Mouse (Mus musculus) layer of hippocampus, adult 9-10 months (tissue): ENCODE measurements at regions not wholly inside any gene's neighbourhood (a gene's known extent, or its start where the extent isn't known, plus 50 kb on each side); places are given as distances from the start of the nearest gene placed in this dataset.

Source experiments
- DNase-seq: peaks from one replicate; pipeline ENCODE4 v3.0.0; 2022; ENCODE audit warnings: low spot score

DNA sequence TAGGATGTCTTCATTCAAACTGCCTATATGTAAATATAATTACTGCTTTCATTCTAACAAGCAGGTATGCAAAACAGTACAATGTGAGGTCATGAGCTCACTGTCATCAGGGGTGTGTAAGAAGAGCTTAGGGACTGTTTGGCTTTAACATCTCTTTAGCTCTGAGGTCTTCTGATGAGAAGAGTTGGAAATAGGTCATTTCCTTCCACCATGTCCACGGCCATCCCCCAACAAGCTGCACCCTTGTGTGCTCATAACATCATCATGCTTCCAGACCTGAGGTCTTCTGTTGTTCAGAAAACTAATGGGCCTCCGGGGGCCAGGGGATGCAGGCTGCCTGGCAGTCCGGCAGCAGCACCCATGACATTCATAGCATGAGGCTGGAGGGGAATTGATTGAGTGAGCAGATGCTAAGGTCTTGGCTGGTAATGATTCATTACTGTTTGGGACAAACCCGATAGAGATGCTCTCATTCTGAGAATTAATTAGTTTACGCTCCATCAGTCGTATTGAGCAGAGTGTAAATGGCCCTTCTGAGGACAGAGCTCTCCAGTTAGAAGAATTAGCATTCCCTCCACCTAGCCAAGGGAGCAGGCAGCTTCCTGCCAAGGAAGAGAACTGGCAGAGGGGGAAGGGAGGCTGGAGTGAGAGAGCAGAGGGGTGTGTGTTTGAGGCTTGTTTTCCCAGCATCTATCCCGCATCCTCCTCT is 64.0 kb downstream of the Rps24 start:
- no peak for DNase-seq

DNA sequence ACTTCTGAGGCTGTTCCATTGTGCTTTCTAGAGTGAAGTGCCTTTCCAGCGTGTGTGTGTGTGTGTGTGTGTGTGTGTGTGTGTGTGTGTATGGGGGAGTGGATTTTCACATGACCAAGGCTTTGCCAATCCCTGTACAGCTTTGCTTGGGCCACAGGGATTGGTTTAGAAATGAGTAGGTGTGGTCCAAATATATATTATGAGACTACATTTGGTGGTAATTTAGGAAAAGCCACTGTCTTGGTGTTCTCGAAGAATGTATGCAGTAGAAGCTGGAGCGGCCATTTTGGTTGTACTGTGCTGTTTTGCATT is 64.5 kb downstream of the Rps24 start:
- DNase-seq = no peak

DNA sequence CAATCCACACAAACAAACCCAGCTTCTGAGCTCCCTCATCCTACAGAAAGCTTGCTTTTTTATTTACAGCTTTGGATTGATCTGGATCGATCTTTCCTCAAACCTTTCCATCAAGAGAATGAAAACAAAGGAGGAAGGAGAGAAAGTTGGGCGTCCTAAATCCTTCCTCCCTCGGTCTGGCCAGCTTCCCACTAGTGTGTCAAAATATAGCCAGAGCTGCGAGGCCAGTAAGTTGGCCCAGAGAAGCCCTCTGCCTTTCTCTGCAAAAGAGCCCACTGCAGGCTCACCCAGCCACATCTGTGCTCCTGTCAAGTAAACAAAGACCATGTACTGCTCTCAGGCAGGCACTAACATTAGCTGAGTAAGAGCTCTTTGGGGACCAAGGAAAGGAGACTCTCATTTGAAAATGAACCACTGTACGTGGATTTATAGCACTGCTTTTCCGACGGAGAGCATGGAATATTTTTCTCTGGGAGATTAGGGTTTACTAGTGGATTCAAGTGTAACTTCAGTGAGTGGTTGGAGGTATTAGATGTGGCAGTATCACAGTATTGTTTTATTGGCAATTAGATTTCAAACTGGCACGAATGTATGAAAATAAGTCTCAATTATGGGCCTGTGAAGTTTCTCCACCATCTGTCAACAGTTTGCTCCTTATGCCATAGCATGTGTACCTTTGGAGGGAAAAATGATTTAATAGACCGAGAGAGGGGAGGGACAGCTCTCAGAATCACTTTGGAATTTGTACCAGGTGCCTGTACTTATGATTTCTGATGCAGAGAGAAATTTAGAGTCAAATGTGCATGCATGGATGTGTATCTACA is 78.1 kb downstream of the Rps24 start:
- no peak for DNase-seq

DNA sequence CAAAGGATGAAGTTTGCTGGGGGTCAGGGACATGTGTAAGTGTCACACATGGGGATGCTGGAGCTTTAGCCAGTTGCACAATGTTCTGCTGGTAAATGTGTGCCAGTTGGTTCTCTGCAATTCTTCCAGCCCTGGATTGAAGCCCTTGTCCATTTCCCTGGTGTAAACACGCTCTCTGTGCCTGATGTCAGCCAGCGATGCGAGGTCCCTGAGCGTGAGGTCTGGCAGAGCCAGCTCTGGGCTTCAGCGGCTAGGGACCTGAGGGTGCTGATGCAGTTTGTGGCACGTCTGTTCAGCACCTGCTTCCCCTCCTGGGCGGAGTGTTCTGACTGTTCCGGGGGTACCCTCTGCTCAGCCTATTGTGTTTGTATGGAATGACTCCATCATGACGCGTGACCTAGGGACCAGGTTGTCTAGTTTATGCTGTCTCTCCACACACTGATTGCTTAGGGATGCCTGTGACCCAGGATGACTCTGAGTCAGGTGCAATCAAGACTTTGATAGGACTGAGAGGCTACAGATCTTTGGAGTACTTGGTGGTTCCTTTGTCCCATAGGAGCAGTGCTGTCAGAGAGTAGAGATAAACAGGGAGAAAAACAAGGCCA is 78.9 kb downstream of the Rps24 start:
- no peak for DNase-seq

DNA sequence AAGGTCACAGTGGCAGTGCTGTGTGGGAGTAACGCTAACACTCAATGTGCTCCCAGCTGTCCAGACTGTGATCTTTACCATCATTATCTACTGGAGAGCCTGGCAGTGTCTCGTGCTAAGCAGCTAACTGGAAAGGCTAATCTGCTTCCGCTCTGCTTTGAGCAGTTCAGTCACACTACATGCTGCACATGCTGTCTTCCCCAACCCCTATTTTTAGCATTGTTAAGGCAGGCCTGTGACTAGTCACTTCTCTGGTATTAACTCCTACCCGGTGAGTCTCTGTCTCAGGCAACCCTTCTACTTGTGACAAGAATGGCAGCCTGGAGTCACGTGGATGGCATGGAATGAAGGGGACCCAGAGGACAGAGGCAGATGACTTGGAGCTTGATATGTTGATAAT is 88.2 kb downstream of the Rps24 start:
- DNase-seq = no peak

DNA sequence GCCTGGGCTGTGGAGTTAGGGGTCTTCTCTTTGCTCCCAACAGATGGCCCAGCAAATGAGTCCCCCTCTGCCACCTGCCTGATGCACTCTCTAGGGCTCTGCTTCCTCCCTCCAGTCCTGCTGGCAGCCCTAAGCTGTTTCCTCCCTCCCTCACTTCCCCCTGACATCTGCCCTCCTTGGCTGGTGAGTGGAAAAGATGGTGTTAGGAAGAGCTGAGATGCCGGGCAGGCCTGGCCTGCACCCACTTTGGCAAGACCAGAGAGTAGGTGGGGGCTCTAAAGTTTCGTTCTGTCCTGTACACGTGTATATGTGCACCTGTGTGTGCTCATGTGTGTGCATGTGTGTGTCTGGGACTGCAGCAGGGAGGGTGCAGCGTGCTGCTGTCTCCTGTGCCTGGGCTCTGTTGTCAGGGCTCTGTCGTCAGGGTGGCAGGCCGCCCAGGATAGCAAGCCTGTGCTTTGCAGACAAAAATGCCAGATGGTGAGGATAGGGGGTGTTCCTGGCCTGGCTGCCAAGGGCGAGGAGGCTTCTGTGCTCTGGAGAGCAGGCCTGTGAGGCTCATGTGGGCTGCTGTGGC is 91.7 kb downstream of the Rps24 start:
- DNase-seq = peak; percentile 80

GRCm38 (mm10) chr14:24579153-24579795 is 92.3 kb downstream of the Rps24 start:
- DNase-seq = no peak

GRCm38 (mm10) chr14:24586133-24586908 is 99.4 kb downstream of the Rps24 start:
- no peak for DNase-seq

DNA sequence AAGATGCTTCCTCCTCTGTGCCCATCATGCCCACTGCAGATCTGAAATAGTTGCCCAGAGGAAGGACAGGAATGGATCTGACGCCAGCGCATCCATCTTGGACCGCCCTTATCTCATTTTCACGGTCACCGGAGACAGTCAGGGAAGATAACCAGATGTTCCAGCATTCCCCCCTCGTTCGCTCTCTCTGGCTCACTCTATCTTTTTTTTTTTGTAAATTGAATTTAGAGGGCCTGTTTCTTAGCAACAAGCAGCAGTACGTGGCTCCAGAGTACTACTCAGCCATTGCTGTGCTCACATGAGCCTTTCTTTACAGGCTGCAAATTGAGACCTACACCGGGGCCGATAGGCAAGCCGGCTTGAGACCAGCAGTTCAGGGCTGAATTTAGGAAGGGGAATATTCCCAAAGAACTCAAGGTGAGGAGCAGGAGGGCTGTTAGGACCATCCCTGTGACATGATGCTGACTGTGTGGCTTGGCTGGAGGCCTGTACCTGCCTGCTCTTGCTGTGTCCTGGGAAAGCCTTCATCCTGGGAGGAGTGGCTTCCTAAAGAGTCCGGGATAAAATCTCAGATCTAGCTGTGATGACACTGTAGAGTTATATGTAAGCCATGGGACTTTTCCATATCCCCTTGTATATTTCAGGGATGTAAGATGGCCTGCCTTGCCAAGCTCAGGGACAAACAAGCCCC is 100.2 kb downstream of the Rps24 start:
- DNase-seq = no peak

- no peak for DNase-seq
Observed at GRCm38 (mm10) chr14:24588041-24588440, 101.1 kb downstream of the Rps24 start.

GRCm38 (mm10) chr14:24606444-24607173 is 119.7 kb downstream of the Rps24 start:
- DNase-seq = no peak

DNA sequence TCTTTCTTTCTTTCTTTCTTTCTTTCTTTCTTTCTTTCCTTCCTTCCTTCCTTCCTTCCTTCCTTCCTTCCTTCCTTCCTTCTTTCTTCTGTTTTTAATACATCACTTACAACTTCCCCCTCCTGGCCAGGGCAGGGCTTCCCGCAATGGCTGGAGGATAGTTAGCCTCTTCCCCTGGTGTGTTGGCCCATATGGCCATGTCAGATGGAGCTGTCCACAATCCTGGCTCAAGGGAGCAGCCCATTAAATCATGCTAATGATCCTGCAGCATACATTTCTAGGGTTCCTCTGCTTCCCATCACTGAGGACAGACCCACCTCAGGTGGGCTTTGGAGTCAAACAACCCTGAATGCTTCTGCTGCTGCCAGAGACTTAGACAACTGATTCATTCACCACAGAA is 121.4 kb downstream of the Rps24 start:
- no peak for DNase-seq

DNA sequence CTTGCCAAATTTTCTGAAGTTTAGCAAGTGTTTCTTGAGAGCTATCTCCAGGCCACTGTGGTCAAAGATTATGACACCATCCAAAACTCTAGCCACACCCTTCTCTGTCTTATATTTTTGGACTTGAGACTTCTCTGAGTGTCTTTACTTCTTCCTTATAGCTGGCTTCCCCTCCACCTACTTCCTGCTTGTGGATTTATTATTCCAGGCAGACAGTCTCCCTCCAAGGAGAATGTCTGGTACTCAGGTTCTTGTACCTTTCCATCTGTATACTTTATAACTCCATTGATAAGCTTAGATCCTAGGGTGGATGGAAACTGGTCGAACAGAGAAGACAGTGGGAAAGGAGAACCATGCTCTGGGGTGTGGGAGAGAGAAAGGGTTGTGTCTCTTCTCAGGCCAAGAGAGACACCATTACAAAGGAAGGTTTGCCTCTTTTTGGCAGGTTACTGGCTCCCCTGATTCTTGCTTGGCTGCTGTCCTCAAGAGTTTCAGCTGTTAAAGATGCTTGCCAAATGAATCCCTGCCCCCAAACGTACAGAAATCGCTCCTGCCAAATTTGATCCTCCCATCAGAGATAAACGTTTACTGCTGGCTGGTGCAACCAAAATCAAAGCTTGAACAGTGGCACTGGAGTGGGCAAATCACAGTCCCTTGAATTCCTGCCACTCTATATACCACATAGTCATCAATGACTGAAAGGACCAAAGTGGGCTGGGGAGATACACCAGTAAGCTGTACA is 125.5 kb downstream of the Rps24 start:
- no peak for DNase-seq

DNA sequence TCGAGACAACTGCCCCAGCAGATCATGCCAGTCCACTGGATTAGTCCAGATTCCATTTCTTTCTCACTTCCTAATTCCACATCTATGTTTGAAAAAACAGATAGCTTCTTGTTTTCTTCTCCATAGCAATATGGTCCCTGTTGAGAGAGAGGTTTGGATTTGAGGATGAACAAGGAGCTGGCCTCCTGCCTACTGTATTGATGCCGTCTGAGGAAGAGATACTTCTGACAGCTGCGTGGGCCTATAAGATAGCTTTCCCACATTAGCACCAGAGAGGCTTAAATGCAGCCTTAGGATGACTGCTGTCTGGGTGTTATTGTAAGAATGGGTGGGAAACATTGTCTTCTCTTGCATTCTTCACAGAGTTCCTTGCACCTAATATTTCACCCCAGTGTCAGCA is 128.9 kb downstream of the Rps24 start:
- no peak for DNase-seq

DNA sequence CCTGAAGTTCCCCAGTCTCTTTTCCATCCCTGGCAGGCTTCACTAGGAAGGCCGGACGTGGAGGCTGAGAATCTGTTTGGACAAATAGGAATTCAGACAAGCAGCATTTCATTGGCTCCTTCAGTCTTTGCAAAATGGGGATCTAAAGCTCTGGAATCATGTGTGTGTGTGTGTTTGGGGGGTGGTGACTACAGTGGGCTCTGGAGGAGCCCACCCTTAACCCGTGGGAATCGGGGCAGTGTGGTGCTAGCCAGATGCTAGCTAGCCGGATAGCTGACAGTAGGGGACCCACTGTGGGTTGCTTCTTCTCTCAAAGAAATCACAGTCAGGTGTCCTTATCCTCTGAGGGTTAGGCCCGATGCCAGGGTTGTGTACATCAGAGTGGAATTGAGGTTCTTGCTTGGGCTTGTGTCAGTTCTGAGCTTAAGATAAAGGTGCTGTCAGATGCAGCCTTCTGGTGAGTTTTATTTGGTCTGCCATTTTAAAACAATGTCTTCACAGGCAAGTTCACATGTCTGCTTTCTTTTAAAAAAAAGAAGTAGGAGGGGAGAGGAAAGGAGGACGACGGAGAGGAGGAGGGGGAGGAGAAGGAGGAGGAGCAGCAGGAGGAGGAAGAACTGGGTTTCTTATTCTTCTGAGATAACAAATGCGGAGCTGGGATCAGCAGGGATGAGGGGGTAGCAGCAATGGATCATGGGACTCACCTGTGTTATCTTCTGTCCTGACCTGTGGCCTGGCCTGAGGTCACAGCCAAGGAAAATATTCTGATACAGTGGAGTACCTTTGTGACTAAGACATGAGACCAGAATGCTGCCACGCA is 129.6 kb downstream of the Rps24 start:
- no peak for DNase-seq

DNA sequence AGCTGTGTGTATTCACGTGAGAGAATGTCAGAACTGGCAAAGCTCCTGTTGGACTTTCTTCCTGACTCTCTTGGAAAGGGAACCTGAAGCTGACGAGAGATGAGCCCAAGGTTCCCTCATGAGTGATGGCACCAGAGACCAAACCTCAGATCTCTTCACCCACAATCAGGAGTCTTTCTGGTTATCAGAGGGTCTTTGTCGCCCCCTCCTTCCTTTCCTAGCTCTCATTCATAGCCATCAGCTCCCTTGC is 130.1 kb downstream of the Rps24 start:
- no peak for DNase-seq

DNA sequence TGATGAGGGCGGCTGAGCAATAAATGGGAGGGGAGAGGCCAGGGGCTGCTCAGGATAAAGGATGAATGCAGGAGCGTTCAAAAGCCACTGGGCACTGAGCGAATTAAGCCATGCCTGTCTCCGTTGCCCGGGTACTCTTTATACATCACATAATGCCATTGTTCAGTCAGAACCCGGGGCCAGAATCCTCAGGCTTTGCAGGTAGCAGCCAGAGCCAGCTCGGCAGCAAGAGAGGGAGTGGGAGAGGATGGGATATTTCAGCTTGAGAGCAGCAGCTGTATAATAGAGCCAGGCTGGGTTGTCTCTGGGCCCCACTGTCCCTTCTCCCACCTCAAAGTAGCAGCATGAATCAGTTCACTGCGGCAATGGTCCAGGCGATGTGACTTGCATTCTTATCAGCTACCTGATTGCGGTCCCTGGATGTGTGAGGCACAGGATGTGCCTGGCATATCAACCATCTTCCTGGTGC is 130.5 kb downstream of the Rps24 start:
- no peak for DNase-seq

- DNase-seq = no peak
Observed at GRCm38 (mm10) chr14:24618226-24619038, 131.5 kb downstream of the Rps24 start.
